Mouse (Mus musculus): ENCODE measurements around the gene Mars.
A peak's percentile ranks its signal among the peaks of the same experiment; 100 is the strongest.

DNA sequence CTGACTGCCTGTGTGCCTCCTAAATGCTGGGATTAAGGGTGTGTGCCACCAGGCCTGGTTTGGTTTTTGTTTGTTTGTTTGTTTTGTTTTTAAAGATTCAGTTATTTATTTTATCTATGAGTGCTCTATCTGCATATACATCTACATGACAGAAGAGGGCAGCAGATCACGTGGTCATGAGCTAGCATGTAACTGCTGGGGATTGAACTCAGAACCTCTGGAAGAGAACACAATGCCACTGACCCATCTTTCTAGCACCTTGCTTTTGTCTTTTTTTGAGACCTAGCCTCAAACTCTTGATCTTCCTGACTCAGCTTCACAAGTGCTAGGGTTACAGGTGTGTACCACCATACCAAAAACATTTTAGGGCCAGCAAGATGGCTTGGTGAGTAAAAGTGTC is 23.7 kb upstream of the Mars start:
- TF ChIP-seq CTCF (IDR thresholded peaks at IDR 0.05; ENCODE audit: control insufficient read depth, insufficient read depth, insufficient read length) (no peak), USF1 (IDR thresholded peaks at IDR 0.05; ENCODE audit: low read depth) (peak; percentile 72)

Data from C2C12 (cell line).